Mouse (Mus musculus): ENCODE data around the gene Klf11.
"Not testable (repeated sequence)": the region's sequence is repeated elsewhere in the genome, so short reads cannot be mapped to it uniquely, and the experiment has no call there.

Gene Klf11

DNA sequence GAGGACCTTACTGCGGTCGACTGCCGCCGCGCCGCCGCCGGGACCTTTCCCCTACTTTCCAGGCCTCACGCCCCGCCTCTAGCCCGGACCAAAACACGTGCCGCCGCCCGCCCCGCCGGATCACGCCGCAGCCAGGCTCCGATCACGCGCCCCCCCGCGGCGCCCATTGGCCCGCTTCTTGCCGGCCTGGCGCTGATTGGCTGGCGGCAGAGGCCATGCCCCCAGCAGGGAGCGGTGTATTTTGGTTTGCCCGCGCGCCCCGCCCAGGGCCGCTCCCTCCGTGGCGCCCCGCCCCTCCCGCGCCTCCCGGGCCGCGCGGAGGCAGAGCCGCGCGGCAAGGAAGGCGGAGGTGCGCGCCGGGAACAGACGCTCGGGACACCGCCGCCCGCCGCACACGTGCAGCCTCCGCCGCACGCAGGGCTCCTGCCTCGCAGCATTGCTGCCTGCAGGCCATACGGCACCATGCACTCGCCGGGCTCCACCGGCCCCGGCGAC, at the start of gene Klf11:
TSS of gene Klf11 (plus strand) at position 212 of the 495 bp plus-strand sequence.
- DNase-seq (ENCODE audit: low spot score) = peak; percentile 97

DNA sequence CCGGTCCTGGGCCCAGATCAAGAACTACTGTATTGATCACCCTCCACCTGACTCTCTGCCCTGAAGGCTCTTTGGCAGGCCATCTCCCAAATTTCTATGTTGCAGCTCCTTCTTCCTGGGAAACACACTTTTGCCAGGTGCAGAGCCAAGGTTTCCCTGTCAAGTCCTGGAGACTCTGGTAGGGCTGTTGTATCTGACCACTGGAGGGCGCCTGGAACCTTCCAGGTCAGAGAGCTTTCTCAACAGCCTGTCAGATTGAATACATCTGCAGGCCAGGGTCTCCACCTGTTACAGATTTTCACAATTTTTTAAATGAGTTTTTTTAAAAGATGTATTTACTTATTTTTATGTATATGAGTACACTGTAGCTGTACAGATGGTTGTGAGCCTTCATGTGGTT, 47.8 kb upstream of the Klf11 start:
- peak; percentile 30 for DNase-seq (ENCODE audit: low spot score)

DNA sequence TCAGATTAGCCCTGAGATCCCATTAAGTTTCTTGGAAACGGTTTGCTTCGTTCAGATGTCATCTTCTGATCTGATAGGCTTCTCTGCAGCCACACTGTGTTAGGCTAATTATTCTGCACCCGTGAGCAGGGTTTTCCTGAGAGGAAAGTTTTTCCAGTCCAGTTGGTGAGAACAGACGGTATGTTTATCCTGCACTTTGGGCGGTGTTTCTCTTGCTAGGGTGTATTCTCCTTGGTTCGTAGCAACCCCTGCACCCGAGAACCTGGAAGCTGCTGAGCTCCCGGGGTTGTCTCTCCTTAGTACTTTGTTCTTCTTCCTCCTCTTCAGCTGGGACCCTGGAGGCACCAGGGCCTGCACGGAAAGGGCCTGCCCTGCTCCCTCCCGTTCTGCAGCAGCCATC, 44.9 kb upstream of the Klf11 start:
- DNase-seq (ENCODE audit: low spot score) = no peak

DNA sequence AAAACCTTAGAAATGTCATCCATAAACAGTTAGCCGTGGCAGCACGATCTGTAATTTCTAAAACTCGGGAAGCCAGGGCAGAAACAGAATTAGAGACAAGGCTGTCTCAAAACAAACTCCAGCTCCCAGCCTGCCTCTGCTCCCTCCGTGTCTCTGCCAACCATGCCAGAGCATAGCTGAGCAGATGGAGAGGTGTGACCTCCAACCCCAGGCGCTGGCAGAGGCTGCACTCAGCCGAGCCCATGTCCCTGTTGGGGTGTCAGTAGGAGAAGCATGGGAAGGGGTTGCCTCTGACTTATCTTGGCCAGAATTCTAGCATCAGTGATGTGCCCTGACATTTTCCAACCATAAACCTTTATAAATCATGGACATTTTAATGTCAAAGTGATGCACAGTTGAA, 38.5 kb upstream of the Klf11 start:
- DNase-seq (ENCODE audit: low spot score) = no peak

DNA sequence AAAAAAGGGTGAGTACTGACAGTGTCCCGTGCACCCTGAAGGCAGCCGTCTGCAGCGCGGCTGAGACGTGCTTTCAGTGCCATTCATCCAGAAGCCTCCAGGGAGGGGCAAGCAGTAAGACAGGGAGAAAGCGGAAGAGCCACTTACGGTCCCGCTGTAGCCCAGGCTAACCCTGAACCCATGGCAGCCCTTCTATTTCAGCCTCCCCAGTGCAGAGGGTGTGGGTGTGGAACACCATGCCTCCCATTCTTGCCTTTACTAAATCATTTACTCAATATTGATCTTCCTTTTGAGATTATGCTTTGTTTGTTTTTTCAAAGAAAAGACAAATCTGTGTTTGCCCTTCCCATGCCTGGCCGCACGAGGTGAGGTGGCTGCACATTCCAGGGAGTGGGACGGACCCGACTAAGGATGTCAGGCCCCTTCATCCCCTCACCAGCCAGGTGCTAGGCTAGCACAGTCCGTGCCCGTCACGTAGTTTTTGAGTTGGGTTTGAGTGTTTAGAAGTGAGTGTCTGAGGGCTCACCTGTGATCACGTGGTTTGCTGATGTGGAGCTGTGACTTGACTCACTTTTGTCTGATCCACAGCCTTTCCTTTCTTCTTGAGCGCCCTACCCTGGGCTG, 36.5 kb upstream of the Klf11 start:
- DNase-seq (ENCODE audit: low spot score) = no peak

DNA sequence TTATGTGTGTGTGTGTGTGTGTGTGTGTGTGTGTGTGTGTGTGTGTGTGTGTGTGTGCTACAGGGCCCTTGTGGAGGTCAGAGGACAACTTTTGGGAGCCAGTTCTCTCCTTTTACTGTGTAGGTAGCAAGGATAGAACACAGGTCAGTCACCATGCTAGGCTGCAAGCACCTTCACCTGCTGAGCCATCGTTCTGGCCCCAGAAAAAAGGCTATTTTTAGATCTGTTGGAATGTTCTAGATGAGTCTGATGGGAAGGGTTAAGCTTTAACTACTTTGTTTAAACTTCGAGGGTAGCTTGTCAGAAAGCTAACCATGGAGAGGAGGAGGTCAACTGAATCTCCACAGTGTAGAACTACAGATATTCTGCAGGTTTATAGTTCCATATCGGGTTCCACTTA, 35.9 kb upstream of the Klf11 start:
- no peak for DNase-seq (ENCODE audit: low spot score)

DNA sequence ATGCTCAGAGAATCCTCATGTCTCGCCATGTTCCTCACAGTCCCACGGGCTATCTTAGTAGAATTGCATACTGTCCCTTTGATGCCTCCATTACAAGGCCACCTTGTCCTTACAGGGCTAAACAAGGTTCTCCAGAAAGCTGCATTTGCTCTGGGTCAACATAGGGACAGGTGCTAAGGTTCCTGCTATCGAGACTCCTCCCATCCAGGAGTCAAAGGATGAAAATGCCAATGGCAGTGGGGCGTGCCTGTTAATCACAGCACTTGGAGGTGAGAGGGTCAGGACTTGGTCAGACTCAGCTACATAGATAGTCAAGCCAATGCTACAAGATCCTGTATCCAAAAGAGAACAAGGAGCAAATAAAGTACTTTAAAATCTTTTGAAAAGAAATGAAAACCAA, 31.6 kb upstream of the Klf11 start:
- no peak for DNase-seq (ENCODE audit: low spot score)

DNA sequence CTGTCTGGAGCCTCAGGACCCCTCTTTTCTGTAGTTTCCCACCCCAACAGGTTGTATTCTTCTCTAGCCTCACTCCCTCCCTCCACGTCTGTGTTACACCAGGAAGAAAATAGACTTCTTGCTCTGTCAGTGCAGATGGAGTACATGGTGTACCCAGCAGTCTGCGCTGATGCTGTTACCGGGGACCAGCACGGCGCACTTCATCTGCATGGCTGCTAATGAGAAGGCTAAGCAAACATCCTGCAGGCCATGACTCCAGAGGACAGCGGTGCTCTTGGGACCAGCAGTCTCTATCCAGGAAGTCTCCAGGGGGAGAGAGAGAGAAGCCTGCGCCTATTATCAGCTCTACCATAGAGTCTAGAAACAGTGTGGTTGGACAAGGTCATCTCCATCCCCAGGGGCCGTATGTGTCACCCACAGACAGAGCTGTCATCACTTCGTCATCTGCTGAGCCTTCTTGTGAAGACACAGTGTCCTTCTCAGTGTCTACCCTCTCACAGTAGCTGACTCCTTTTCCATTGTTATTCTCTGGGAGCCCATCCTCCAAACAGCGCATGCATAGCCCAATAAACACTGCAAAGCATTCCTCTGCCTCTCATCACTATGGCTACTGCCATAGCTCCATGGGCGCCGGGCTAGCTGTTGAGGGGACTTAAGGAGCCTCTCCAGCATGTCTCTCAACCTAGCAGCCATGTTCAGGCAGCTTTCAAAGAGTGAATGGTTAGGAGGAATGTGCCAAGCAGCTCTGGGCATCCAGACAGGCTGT, 27.4 kb upstream of the Klf11 start:
- no peak for DNase-seq (ENCODE audit: low spot score)

DNA sequence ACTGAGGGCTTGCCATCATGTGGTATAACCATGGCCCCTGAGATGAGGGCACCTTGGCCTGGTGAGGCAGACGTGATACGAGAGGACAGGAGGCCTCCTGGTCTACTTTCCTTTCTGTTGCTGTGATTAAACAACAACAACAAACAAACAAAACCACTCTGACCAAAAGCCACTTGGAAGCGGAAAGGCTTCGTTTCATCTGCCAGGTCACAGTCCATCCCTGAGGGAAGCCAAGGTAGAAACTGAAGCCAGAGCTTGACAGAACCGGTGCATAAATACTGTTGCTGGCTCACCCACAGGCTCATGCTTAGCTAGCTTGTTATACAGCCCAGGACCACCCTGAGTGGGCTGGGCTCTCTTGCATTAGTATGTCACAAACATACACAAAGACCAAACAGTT, 24.7 kb upstream of the Klf11 start:
- DNase-seq (ENCODE audit: low spot score) = no peak

DNA sequence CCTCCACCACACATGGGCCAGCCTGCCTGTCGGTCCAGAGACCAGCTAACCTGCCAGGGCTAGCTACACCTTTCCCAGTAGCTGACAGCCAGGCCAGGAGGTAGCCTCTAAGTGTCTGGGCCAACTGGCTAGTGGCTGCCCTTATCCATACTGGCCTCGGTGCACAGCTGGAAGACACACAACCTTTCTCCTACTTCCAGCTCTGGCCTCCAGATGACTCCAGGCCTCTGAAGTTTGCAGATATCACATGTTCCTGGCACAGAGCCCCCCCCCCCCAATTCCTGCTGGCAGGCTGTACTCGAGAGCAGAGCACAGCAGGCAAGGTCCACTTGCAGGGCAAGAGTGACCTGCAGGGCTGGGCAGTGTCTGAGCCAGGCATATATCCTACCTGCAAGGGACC, 23.9 kb upstream of the Klf11 start:
- no peak for DNase-seq (ENCODE audit: low spot score)

DNA sequence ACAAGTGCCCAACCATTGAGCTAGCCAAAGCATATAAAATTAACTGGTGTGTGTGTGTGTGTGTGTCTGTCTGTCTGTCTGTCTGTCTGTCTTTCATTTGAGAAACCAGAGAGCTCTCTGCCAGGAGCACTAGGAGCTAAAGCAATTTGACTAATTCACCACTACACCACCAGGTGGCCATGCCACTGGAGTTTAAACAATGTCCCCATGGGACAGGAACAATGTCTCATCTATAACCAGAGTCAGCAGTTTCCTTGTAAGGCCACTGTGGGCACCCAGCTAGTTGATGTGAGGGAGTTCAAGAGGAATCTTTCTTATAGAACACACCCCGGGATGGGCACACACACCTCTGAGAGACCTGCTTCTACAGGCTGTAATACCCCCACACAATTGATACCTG, 20.9 kb upstream of the Klf11 start:
- no peak for DNase-seq (ENCODE audit: low spot score)

DNA sequence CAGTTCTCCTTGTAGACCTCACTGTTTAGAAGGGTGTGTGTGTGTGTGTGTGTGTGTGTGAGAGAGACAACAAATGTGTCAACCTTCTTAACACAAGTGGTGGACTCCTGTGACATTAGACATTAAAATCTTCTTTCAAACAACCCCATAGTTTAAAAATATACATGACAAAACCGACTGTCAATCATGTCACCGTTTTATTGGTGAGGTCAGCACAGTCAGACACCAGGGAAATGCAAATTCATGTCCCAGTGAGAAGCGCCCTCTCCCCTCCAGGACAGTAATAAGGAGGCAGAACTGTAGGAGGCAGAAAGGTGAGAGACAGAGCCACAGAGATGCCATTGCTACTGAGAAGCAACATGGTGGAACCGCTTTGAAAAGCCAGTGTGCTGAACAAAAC, 18.7 kb upstream of the Klf11 start:
- DNase-seq (ENCODE audit: low spot score) = no peak

DNA sequence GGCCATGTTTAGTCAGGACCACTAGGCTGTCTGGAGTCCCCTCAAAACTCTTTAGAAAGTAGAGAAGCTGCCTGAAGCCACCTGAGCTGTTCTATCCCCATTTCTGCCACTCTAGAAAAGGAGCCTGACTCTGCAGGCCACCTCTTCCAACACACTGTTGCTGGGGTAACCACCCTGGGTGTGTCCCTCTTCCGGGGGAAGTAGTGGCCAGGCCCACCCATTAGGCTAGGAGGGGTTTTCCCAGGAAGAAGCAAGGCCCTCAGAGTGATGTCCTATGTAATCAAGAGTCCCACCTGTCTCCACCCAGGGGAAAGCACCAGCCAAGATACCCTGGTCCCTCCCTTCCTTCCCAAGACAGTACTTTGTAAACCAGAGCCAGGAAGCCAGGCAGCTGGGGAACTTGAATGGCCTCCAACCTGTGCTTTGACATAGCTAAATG, 17.3 kb upstream of the Klf11 start:
- DNase-seq (ENCODE audit: low spot score) = no peak

DNA sequence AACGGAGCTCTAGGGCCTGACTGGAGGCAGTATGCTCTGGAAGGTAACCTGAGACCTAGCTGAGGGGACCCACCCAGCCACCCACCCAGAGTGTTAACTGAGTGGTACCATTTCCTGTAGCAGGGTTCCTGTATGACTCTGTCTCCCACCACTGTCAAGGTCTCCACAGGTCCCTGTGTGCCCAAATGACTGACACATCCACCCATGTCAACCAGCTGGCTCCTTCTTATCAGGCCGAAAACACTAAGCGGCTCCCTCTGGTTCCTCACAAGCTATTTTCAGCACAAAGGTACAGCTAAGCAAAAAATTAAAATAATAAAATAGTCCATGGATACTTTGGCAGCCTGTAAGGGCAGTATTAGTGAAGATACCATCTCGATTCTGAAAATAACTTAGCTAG, 16.9 kb upstream of the Klf11 start:
- no peak for DNase-seq (ENCODE audit: low spot score)

DNA sequence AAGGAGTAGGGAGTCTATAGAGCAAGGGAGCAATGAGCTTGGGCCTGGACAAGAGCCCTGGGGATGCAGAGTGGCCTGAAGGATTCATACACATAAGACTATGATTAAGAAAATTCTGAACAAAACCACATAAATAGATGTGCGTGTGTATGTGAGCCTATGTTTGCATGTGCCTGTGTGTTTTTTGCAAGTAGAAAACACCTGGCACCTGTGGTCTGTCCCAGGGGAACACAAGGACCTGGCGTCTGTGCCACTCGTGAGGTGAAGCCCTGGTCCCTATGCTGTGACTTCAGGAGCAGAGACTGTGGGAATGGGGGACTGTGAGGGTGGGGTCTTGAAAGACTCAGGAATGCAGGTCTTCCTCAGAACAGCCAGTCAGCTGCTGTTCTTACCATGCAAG, 16.4 kb upstream of the Klf11 start:
- DNase-seq (ENCODE audit: low spot score) = no peak

DNA sequence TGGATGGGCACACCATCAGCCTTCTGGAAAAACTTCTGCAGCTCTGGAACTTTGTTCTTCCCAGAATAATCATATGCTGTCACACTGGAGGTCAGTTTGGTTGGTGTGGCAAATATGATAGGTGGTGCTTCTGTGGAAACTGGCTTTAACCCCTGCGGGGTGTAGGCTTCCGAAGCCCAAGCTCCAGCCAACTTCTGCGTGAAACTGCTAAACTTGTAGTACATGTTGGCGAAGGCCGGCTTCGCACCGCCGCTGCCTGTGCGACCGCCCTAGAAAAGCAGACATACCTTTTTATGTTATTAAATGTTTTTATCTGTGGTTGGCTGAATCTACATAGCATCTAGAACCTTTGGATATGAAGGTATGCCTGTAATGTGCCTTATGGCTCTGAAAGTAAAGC, 12.3 kb upstream of the Klf11 start:
- not testable (repeated sequence) for DNase-seq (ENCODE audit: low spot score)

DNA sequence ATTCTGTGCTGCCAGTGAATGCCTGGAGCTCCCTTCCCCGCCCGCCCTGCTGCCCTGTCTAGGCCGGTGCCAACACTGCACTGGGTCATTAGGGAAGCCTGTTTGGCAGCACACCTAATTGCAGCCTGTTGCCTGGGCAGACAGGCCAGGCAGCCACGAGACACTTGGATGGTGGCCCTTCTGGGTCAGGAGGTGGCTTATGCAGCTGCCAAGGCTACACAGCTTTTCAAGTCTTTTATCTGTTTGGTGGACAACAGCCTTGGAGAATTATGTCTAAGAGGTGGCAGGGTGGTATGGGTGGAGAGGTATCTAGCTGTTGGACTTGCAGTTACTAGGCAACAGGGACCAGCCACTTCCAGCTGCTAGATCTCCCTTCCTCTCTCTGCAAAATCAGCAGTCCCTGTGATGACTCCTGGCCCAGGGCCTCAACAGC, 8.7 kb upstream of the Klf11 start:
- DNase-seq (ENCODE audit: low spot score) = peak; percentile 35

DNA sequence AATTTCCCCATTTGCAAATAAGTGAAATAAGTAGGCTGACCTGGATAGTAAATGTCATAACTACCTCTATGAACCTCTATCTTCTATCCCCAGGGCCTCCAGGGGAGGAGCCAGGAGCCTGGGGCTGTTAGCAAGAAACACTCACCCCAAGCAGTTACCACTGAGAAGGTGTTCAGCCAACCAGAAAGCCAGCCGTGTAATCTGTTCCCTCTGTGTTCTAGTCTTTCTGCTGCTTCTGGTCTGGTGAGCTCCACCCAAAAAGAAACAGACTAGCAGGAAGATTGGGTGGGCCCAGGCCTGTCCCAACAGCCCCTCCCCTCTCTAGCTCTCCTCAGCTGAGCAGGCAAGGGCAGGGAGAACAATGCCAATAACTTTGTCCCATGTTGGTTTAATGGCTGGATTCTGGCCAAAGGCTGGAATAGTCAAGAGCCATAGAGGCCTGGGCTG, 6.9 kb upstream of the Klf11 start:
- no peak for DNase-seq (ENCODE audit: low spot score)

DNA sequence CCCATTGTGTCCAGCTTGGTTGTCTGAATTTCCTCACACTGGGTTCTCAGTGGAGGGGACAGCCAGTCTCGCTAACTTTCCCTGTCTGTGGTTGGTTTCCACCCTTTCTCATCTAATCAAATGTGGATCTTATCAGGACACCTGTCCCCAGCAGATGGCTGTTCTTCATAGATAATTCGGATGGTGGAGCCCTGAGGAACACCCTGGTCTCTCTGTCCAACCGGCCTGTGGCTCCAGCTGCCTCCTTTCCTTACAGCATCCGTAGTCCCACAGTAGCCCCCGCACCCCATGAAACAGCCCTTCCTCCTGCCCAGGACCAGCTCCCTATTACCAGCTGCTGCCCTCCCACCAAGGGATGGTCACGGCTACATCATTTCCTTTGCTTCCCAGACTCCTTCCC, 5.2 kb upstream of the Klf11 start:
- no peak for DNase-seq (ENCODE audit: low spot score)

DNA sequence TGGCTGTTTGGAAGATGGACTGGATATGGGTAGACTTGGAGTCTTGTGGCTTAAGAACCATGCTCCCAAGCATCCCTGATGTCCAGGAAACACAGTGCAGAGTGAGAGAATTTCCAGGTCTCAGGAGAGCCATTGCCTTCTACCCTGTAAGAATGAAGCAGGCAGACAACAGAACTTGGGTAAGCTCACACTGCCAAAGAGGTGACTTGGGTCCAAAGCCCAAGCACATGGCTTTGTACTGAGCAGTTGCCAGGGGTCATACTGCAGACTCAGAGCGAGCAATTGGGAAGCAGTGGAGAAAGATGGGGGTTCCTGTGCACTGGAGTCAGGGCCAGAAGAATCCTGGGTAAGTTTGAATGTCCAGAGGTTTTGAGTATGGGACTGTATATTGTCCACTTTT, 3.0 kb upstream of the Klf11 start:
- no peak for DNase-seq (ENCODE audit: low spot score)

DNA sequence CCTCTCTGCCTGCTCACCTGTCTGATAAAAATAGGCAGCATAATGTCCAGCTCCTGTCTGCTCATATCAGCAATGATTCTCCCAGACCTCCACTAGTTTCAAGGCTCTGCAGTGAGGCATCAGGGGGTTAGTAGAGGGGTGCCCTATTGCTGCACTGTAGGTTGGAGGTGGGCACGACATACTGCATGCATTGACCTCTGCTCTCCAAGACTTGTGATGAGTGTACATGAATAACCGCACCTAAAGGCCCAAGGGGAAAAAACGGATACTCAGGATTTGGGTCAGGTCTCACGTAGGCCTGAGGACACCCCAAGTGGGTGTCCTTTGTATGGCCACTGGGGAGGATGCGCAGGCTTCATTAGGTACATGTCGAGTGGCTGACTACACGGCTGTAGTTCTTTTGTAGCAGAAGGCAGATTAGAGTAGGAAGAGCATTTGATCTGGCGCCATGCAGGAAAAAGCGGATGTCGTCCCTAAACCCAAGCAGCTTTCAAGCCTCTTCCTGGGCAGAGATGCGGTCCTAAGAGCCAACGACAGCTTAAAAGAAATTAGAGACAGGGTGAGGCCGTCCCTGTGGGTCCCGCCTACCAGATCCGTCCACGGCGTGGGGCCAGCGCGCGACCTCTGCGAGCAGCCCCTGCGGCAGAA, 535 bp upstream of the Klf11 start:
- DNase-seq (ENCODE audit: low spot score) = no peak

DNA sequence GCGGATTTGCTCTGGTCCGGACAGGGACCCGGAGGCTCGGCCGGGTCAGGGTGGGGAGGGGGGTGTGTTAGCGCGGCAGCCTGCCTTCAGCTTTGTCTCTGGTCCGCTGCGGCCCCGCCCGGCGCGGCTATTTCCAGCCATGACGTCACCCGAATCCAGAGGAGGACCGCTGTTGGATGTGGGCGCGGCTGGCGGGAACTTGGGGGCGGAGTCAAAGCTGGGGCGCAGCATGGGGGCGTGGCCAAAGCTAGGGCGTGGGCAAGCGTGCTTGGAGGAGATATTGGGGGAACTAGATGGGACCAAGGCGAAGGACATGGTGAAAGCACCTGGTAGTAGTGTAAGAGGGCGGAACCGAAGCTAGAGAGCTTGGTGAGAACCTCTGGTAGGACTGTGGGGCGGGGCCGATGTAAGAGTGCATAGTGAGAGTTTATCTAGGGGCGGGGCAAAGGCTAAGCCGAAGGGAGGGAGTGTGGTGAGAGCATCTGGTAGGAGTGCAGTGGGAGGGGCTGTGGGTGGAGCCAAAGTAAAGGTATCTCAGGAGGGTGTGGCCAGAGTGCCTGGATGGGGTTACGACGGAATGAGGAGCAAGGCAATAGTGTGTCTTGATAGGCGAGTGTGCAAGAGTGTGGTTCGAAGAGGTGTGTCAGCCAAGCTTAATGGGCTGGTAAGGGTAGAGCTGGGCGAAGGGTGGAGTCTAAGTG, 718 bp downstream of the Klf11 start:
- peak; percentile 91 for DNase-seq (ENCODE audit: low spot score)
